Mouse (Mus musculus) spleen, adult 12 weeks (tissue): ENCODE data around the gene Higd1b.

Experiments
- DNase-seq: peaks from one replicate; pipeline ENCODE4 v3.0.0; 2022; ENCODE audit warnings: low spot score

Higd1b gene

GRCm38 (mm10) chr11:102835549-102835948, at the start of gene Higd1b:
Higd1b (plus strand) TSS chr11:102835849.
- DNase-seq: no peak

GRCm38 (mm10) chr11:102787688-102788177, 47.9 kb upstream of the Higd1b start:
- no peak for DNase-seq

- no peak for DNase-seq
Observed at GRCm38 (mm10) chr11:102791682-102792445, 43.8 kb upstream of the Higd1b start.

- no peak for DNase-seq
Observed at GRCm38 (mm10) chr11:102794157-102794556, 41.5 kb upstream of the Higd1b start.

- DNase-seq: no peak
Observed at GRCm38 (mm10) chr11:102803453-102803852, 32.2 kb upstream of the Higd1b start.

GRCm38 (mm10) chr11:102808246-102808645, 27.4 kb upstream of the Higd1b start:
- DNase-seq: no peak

- DNase-seq: no peak
Observed at GRCm38 (mm10) chr11:102810721-102811485, 24.7 kb upstream of the Higd1b start.

- no peak for DNase-seq
Observed at GRCm38 (mm10) chr11:102814881-102815280, 20.8 kb upstream of the Higd1b start.

- DNase-seq: no peak
Observed at GRCm38 (mm10) chr11:102818121-102819020, 17.3 kb upstream of the Higd1b start.

GRCm38 (mm10) chr11:102819021-102819782, 16.4 kb upstream of the Higd1b start, which contains the start of gene Gjc1:
Gjc1 (minus strand) TSS chr11:102819700.
- DNase-seq: no peak

GRCm38 (mm10) chr11:102819783-102820385, 15.8 kb upstream of the Higd1b start:
- no peak for DNase-seq

- DNase-seq: no peak
Observed at GRCm38 (mm10) chr11:102820432-102820831, 15.2 kb upstream of the Higd1b start.

- DNase-seq: no peak
Observed at GRCm38 (mm10) chr11:102821231-102821630, 14.4 kb upstream of the Higd1b start.

- no peak for DNase-seq
Observed at GRCm38 (mm10) chr11:102826476-102826875, 9.2 kb upstream of the Higd1b start.

- no peak for DNase-seq
Observed at GRCm38 (mm10) chr11:102827097-102827496, 8.6 kb upstream of the Higd1b start.

- no peak for DNase-seq
Observed at GRCm38 (mm10) chr11:102830276-102830675, 5.4 kb upstream of the Higd1b start.

- no peak for DNase-seq
Observed at GRCm38 (mm10) chr11:102832700-102833297, 2.9 kb upstream of the Higd1b start.

- DNase-seq: no peak
Observed at GRCm38 (mm10) chr11:102834219-102834618, 1.4 kb upstream of the Higd1b start.

GRCm38 (mm10) chr11:102836146-102836545, 497 bp downstream of the Higd1b start:
- no peak for DNase-seq

GRCm38 (mm10) chr11:102837385-102837784, 1.7 kb downstream of the Higd1b start:
- DNase-seq: no peak
